Mouse (Mus musculus): ENCODE data around the gene Rsg1. TPM values are rescaled to one million over a fixed set of nuclear protein-coding genes. Genes with fewer than 3 reads are reported as not detected.

Rsg1 gene
- polyA plus RNA-seq, 1 experiment: 2.9 TPM

DNA sequence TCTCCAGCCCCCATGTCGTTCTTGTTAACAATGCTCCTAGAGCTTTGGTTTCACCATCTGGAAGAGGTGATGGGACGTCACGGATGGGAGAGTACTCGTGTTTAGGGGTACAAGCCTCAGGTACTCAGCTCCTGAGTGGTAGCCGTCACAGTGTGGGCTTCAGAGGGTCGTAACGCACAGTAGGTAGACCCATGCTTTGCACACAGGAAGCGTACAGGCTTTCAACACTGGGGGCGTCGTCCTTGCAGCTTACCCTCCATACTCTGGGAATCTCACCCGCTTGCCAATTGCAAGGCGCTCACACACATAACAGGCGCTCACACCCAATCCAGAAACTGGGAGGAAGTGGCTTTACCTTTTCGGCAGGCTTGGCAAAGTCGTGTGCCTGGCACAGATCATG lies 28.1 kb downstream of the Rsg1 start:
- Histone ChIP-seq H3K27me3 (ENCODE audit: control insufficient read depth, insufficient read depth, low read length) (peaks cover 2% of the 10 kb centered on the region), H3K36me3 (ENCODE audit: control insufficient read depth, insufficient read depth, low read length) (no peaks in the 10 kb centered on the region), H3K4me3 (ENCODE audit: control insufficient read depth, low read depth, low read length) (no peak overlapping the region), H3K4me1 (ENCODE audit: control insufficient read depth, insufficient read depth, low read length) (peaks cover 14% of the 10 kb centered on the region), H3K27ac (ENCODE audit: control insufficient read depth, insufficient read depth, low read depth, low read length) (no peak overlapping the region)
- TF ChIP-seq CTCF (IDR thresholded peaks at IDR 0.05; ENCODE audit: control insufficient read depth, insufficient read depth, insufficient replicate concordance, low read depth, low read length) (no peak), POLR2A (IDR thresholded peaks at IDR 0.05; ENCODE audit: control insufficient read depth, low read depth, low read length) (no peak)

DNA sequence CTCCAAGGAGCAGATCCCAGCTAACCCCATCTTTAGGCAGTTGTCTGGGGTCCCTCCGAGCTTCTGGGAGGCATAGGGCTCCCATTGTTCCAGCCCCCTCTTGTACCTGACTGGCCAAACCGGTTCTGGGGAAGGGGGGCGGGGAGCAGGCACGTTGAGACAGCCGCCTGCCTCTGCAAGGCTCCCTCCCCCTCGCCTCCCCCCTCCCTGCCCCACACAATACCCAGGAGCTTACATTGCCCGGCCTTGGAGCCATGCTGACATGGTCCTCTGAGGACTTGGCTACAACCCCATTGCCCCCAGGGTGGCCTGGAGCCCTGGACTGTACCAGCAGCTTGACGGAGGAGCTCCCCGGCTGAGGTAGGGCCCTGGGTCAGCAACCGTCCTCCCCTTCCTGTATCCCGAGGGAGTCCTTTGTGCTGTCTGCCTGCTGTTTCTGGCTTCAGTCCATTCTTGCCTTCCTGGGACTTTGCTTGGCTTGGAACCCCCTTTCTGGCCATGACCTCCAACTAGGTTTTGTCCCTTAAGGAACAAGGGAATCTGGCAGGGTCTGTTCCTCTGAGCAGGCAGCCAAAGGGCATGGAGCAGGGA lies 29.0 kb downstream of the Rsg1 start:
- no peak overlapping the region for H3K4me3 ChIP-seq (ENCODE audit: control insufficient read depth, low read depth, low read length)
- no peaks in the 10 kb centered on the region for H3K36me3 ChIP-seq (ENCODE audit: control insufficient read depth, insufficient read depth, low read length)
- no peak overlapping the region for H3K27ac ChIP-seq (ENCODE audit: control insufficient read depth, insufficient read depth, low read depth, low read length)
- no peak for TF ChIP-seq POLR2A (IDR thresholded peaks at IDR 0.05; ENCODE audit: control insufficient read depth, low read depth, low read length)
- no peak for TF ChIP-seq CTCF (IDR thresholded peaks at IDR 0.05; ENCODE audit: control insufficient read depth, insufficient read depth, insufficient replicate concordance, low read depth, low read length)
- H3K4me1 ChIP-seq (ENCODE audit: control insufficient read depth, insufficient read depth, low read length): peaks cover 20% of the 10 kb centered on the region
- H3K27me3 ChIP-seq (ENCODE audit: control insufficient read depth, insufficient read depth, low read length): peaks cover 4% of the 10 kb centered on the region

DNA sequence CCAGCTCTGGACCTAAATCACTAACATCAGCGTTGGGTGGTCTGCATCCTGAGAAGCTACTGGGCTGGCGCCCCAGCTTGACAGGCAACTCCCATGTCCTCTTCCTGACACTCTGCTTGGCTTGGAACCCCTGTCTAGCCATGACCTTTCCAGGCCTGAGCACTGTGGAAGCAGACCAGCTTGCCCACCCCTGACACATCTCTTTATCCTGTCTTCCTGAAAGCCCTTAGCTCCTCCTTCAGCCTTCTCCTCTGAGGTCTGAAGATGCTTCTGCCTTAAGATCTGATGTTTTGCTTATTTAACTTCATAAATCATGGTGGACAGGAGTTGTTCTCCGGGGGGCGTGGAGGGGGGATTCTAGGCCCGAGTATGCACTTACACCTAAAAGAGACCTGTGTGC lies 29.9 kb downstream of the Rsg1 start:
- peaks cover 4% of the 10 kb centered on the region for H3K27me3 ChIP-seq (ENCODE audit: control insufficient read depth, insufficient read depth, low read length)
- H3K4me1 ChIP-seq (ENCODE audit: control insufficient read depth, insufficient read depth, low read length): peaks cover 25% of the 10 kb centered on the region

DNA sequence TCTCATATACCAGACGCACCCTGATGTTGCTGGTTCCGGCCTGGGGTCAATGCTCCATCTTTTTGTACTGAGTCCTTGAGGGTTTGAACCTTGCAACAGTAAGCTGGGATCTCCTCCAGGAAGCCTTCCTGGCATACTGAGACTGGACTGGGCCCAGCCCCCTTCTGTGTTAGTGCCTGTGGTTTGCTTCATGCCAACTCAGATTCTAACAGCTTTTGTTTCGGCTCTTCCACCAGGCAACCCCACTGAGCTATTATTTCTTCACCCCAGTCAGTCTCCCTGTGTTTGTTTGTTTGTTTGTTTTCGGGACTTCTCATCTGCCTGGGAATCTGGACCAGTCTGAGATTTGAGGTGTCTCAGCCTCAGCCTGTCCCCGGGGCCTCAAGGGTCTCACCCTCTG lies 30.6 kb downstream of the Rsg1 start:
- Histone ChIP-seq H3K27ac (ENCODE audit: control insufficient read depth, insufficient read depth, low read depth, low read length) (no peak overlapping the region), H3K36me3 (ENCODE audit: control insufficient read depth, insufficient read depth, low read length) (no peaks in the 10 kb centered on the region), H3K27me3 (ENCODE audit: control insufficient read depth, insufficient read depth, low read length) (peaks cover 2% of the 10 kb centered on the region; the same call in 1 of the 2 replicates), H3K4me3 (ENCODE audit: control insufficient read depth, low read depth, low read length) (no peak overlapping the region), H3K4me1 (ENCODE audit: control insufficient read depth, insufficient read depth, low read length) (peaks cover 27% of the 10 kb centered on the region)
- TF ChIP-seq CTCF (IDR thresholded peaks at IDR 0.05; ENCODE audit: control insufficient read depth, insufficient read depth, insufficient replicate concordance, low read depth, low read length) (no peak), POLR2A (IDR thresholded peaks at IDR 0.05; ENCODE audit: control insufficient read depth, low read depth, low read length) (no peak)

More for the DNA sequence above, 29.9 kb downstream of the Rsg1 start:
- TF ChIP-seq CTCF (IDR thresholded peaks at IDR 0.05; ENCODE audit: control insufficient read depth, insufficient read depth, insufficient replicate concordance, low read depth, low read length) (no peak), POLR2A (IDR thresholded peaks at IDR 0.05; ENCODE audit: control insufficient read depth, low read depth, low read length) (no peak)
- no peak overlapping the region for H3K4me3 ChIP-seq (ENCODE audit: control insufficient read depth, low read depth, low read length)
- no peaks in the 10 kb centered on the region for H3K36me3 ChIP-seq (ENCODE audit: control insufficient read depth, insufficient read depth, low read length)
- no peak overlapping the region for H3K27ac ChIP-seq (ENCODE audit: control insufficient read depth, insufficient read depth, low read depth, low read length)

DNA sequence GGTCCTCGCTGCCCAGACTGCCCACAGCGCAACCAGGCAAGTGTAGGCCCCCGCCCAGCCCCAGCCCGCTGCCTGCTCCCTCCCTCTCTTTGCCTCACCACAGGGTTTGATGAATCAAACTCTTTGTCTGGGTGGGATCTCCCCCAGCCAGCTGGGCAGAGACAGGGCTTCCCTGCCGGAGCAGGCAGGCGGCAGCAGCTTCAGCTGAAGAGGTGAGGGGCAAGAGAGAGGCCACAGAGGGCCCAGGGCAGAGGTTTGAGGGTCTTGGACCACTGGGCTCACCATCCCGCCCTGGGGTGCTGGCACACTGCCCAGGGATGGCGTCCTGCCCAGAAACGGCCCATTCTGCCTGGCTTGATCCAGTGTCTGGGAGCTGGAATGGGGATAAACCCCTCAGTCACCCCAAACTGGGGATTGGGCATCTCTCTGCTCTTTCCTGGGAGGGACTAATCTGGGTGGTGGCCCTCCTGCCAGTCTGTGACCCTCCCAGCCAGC lies 31.2 kb downstream of the Rsg1 start:
- no peak overlapping the region for H3K27ac ChIP-seq (ENCODE audit: control insufficient read depth, insufficient read depth, low read depth, low read length)
- no peak for TF ChIP-seq CTCF (IDR thresholded peaks at IDR 0.05; ENCODE audit: control insufficient read depth, insufficient read depth, insufficient replicate concordance, low read depth, low read length)
- TF ChIP-seq POLR2A (IDR thresholded peaks at IDR 0.05; ENCODE audit: control insufficient read depth, low read depth, low read length): no peak
- no peaks in the 10 kb centered on the region for H3K36me3 ChIP-seq (ENCODE audit: control insufficient read depth, insufficient read depth, low read length)
- H3K4me3 ChIP-seq (ENCODE audit: control insufficient read depth, low read depth, low read length): no peak overlapping the region
- peaks cover 22% of the 10 kb centered on the region for H3K4me1 ChIP-seq (ENCODE audit: control insufficient read depth, insufficient read depth, low read length)
- peaks cover 2% of the 10 kb centered on the region; the same call in 1 of the 2 replicates for H3K27me3 ChIP-seq (ENCODE audit: control insufficient read depth, insufficient read depth, low read length)

DNA sequence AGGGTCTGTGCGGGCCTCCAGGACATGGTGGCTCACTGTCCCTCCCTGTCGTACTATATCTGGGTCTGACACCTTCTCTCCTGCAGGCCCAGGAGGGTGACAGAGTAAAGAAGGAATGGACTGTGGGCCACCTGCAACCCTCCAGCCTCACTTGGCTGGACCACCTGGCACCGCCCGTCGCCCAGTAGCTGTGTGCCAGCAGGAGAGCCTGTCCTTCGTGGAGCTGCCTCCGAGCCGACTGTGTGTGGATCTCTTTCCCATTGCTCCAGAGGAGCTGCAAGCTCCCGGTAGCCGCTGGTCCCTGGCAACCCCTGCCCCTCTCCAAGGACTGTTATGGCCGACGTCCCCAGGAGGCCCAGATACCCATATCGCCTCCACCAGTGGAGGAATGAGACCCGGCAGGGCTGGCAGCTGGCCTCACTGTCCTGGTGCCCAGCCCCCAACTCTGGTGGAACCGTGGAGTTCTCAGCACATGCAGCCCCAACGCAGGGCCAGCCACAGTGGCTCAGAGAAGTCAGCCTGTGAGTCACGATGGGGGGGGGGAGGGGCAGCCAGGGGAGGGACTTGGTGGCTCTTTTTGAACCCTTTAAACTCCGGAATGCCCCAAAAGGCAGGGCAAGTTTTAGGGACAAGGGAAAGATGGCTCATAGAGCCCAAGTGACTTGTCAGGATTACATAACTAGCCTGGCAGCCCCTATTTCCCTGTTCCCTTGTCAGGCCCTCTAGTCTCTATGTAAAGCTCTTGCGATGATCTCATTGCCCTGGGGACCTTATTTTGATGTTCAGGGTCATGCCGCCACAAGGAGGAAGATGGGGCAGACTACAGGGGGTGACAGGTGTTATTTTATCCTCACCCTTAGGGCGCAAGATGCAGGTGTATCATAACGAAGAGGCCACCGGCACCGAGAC lies 32.6 kb downstream of the Rsg1 start:
- H3K4me1 ChIP-seq (ENCODE audit: control insufficient read depth, insufficient read depth, low read length): peaks cover 17% of the 10 kb centered on the region
- TF ChIP-seq POLR2A (IDR thresholded peaks at IDR 0.05; ENCODE audit: control insufficient read depth, low read depth, low read length) (no peak), CTCF (IDR thresholded peaks at IDR 0.05; ENCODE audit: control insufficient read depth, insufficient read depth, insufficient replicate concordance, low read depth, low read length) (no peak)

DNA sequence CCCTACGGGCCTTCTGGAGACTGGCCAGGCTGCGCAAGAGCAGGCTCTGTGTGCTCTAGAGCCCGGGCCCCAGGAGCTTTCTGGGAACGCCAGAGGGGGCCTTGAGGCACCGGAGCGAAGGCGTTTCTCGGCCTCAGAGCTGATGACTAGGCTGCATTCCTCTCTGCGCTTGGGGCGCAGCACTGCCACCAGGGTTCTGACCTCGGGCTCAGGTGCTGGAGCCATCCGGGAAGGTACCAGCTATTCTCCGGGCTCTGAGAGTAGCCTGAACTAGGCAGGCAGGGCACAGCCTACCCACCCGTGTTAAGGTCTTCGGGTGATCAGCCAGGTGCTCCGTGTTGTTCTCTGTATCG lies 33.2 kb downstream of the Rsg1 start:
- Histone ChIP-seq H3K27ac (ENCODE audit: control insufficient read depth, insufficient read depth, low read depth, low read length) (no peak overlapping the region), H3K27me3 (ENCODE audit: control insufficient read depth, insufficient read depth, low read length) (peaks cover 2% of the 10 kb centered on the region; the same call in 1 of the 2 replicates), H3K36me3 (ENCODE audit: control insufficient read depth, insufficient read depth, low read length) (no peaks in the 10 kb centered on the region), H3K4me3 (ENCODE audit: control insufficient read depth, low read depth, low read length) (no peak overlapping the region; the same call in 1 of the 2 replicates), H3K4me1 (ENCODE audit: control insufficient read depth, insufficient read depth, low read length) (peaks cover 17% of the 10 kb centered on the region)
- TF ChIP-seq POLR2A (IDR thresholded peaks at IDR 0.05; ENCODE audit: control insufficient read depth, low read depth, low read length) (no peak), CTCF (IDR thresholded peaks at IDR 0.05; ENCODE audit: control insufficient read depth, insufficient read depth, insufficient replicate concordance, low read depth, low read length) (no peak)

More for the DNA sequence above, 32.6 kb downstream of the Rsg1 start:
- Histone ChIP-seq H3K27me3 (ENCODE audit: control insufficient read depth, insufficient read depth, low read length) (peaks cover 2% of the 10 kb centered on the region; the same call in 1 of the 2 replicates), H3K4me3 (ENCODE audit: control insufficient read depth, low read depth, low read length) (no peak overlapping the region), H3K27ac (ENCODE audit: control insufficient read depth, insufficient read depth, low read depth, low read length) (no peak overlapping the region), H3K36me3 (ENCODE audit: control insufficient read depth, insufficient read depth, low read length) (no peaks in the 10 kb centered on the region)
